Mouse (Mus musculus) testis, adult 2 months (tissue): ENCODE data around the gene Hpse2.

ENCODE experiments used
- CTCF ChIP-seq: fragments of 200-500 bp; IDR thresholded peaks from 2 replicates; pipeline ENCODE4 v1.5.1; 2012; ENCODE audit warnings: low read depth, mild to moderate bottlenecking, inconsistent platforms, low read length, moderate library complexity; ENCODE audit not compliant: control insufficient read depth, insufficient read depth, insufficient replicate concordance
- POLR2A ChIP-seq: fragments of 200-500 bp; IDR thresholded peaks from 2 replicates; pipeline ENCODE4 v1.6.1; 2012; ENCODE audit warnings: low read depth, mild to moderate bottlenecking, inconsistent platforms, low read length, moderate library complexity; ENCODE audit not compliant: control insufficient read depth

- TF ChIP-seq CTCF (no peak), POLR2A (no peak)
Observed at GRCm38 (mm10) chr19:42980537-42980936, 407.6 kb downstream of the Hpse2 start.
